Mouse (Mus musculus): ENCODE measurements around the gene Ghrhr. TPM values are rescaled to one million over a fixed set of nuclear protein-coding genes. Genes with fewer than 3 reads are reported as not detected.

Ghrhr gene
- total RNA-seq (2023): not detected

GRCm38 (mm10) chr6:55376076-55376475 lies at the start of gene Ghrhr:
Gene Ghrhr, plus strand, starts transcription at chr6:55376295.

GRCm38 (mm10) chr6:55335989-55336514 lies 40.0 kb upstream of the Ghrhr start, which contains the start of gene Aqp1:
Gene Aqp1, plus strand, starts transcription at chr6:55336432.

Other genes with a start within 250 kb of the Ghrhr start
- not detected for gene Crhr2, start 243.3 kb upstream of the Ghrhr start, total RNA-seq (2023)
- not detected for gene Inmt, start 201.3 kb upstream of the Ghrhr start, total RNA-seq (2023)
- 0.15 TPM for gene Mindy4, start 172.9 kb upstream of the Ghrhr start, total RNA-seq (2023)
- gene Aqp1, start 39.9 kb upstream of the Ghrhr start, total RNA-seq (2023): 0.70 TPM
- not detected for gene Adcyap1r1, start 75.7 kb downstream of the Ghrhr start, total RNA-seq (2023)

Data from CD8-positive naive resting alpha-beta T cell, adult 57 days (primary cell).